Mouse (Mus musculus): ENCODE measurements around the gene Filip1l. TPM values are rescaled to one million over a fixed set of nuclear protein-coding genes. Genes with fewer than 3 reads are reported as not detected.

Filip1l gene
- 35.9 and 40.9 TPM in 2 replicates for polyA plus RNA-seq (2012; ENCODE audit: insufficient read depth, insufficient read length, missing spikeins)

GRCm38 (mm10) chr16:57352751-57353150 lies at the start of gene Filip1l:
Gene Filip1l (plus strand): TSS chr16:57353093.
- H3K27ac ChIP-seq (ENCODE audit: insufficient read depth, low read depth, low read length): no peak within 1 kb of the TSS
- 0 out of 2 replicates have a peak, but pooled peaks cover 2% of the 10 kb centered on the region for H3K4me1 ChIP-seq (ENCODE audit: control insufficient read depth, insufficient read depth, low read length)
- TF ChIP-seq POLR2A (IDR thresholded peaks at IDR 0.05; ENCODE audit: borderline replicate concordance, low read depth, low read length): no peak
- no peak for TF ChIP-seq CTCF (IDR thresholded peaks at IDR 0.05; ENCODE audit: low read depth, low read length)
- H3K4me3 ChIP-seq (ENCODE audit: insufficient read depth, low read length): no peak within 1 kb of the TSS

GRCm38 (mm10) chr16:57303716-57304115 lies 49.2 kb upstream of the Filip1l start:
- peaks cover 10% of the 10 kb centered on the region for H3K4me1 ChIP-seq (ENCODE audit: control insufficient read depth, insufficient read depth, low read length)
- H3K27ac ChIP-seq (ENCODE audit: insufficient read depth, low read depth, low read length): no peak overlapping the region
- H3K4me3 ChIP-seq (ENCODE audit: insufficient read depth, low read length): no peak overlapping the region
- TF ChIP-seq POLR2A (IDR thresholded peaks at IDR 0.05; ENCODE audit: borderline replicate concordance, low read depth, low read length) (no peak), CTCF (IDR thresholded peaks at IDR 0.05; ENCODE audit: low read depth, low read length) (no peak)

- H3K4me3 ChIP-seq (ENCODE audit: insufficient read depth, low read length): no peak overlapping the region
- TF ChIP-seq POLR2A (IDR thresholded peaks at IDR 0.05; ENCODE audit: borderline replicate concordance, low read depth, low read length) (no peak), CTCF (IDR thresholded peaks at IDR 0.05; ENCODE audit: low read depth, low read length) (no peak)
- peaks cover 15% of the 10 kb centered on the region for H3K4me1 ChIP-seq (ENCODE audit: control insufficient read depth, insufficient read depth, low read length)
- no peak overlapping the region for H3K27ac ChIP-seq (ENCODE audit: insufficient read depth, low read depth, low read length)
Measured at GRCm38 (mm10) chr16:57305463-57305862, 47.4 kb upstream of the Filip1l start.

GRCm38 (mm10) chr16:57312130-57312529 lies 40.8 kb upstream of the Filip1l start:
- H3K4me3 ChIP-seq (ENCODE audit: insufficient read depth, low read length): no peak overlapping the region
- peaks cover 8% of the 10 kb centered on the region for H3K4me1 ChIP-seq (ENCODE audit: control insufficient read depth, insufficient read depth, low read length)
- TF ChIP-seq POLR2A (IDR thresholded peaks at IDR 0.05; ENCODE audit: borderline replicate concordance, low read depth, low read length) (no peak), CTCF (IDR thresholded peaks at IDR 0.05; ENCODE audit: low read depth, low read length) (no peak)
- no peak overlapping the region for H3K27ac ChIP-seq (ENCODE audit: insufficient read depth, low read depth, low read length)

- Histone ChIP-seq H3K4me3 (ENCODE audit: insufficient read depth, low read length) (no peak overlapping the region), H3K27ac (ENCODE audit: insufficient read depth, low read depth, low read length) (no peak overlapping the region), H3K4me1 (ENCODE audit: control insufficient read depth, insufficient read depth, low read length) (peaks cover 12% of the 10 kb centered on the region)
- TF ChIP-seq CTCF (IDR thresholded peaks at IDR 0.05; ENCODE audit: low read depth, low read length) (no peak), POLR2A (IDR thresholded peaks at IDR 0.05; ENCODE audit: borderline replicate concordance, low read depth, low read length) (no peak)
Measured at GRCm38 (mm10) chr16:57313487-57313886, 39.4 kb upstream of the Filip1l start.

GRCm38 (mm10) chr16:57314236-57314635 lies 38.7 kb upstream of the Filip1l start:
- TF ChIP-seq POLR2A (IDR thresholded peaks at IDR 0.05; ENCODE audit: borderline replicate concordance, low read depth, low read length) (no peak), CTCF (IDR thresholded peaks at IDR 0.05; ENCODE audit: low read depth, low read length) (no peak)
- no peak overlapping the region for H3K27ac ChIP-seq (ENCODE audit: insufficient read depth, low read depth, low read length)

GRCm38 (mm10) chr16:57315026-57315425 lies 37.9 kb upstream of the Filip1l start:
- TF ChIP-seq CTCF (IDR thresholded peaks at IDR 0.05; ENCODE audit: low read depth, low read length) (no peak), POLR2A (IDR thresholded peaks at IDR 0.05; ENCODE audit: borderline replicate concordance, low read depth, low read length) (no peak)
- H3K27ac ChIP-seq (ENCODE audit: insufficient read depth, low read depth, low read length): no peak overlapping the region
- no peak overlapping the region for H3K4me3 ChIP-seq (ENCODE audit: insufficient read depth, low read length)
- peaks cover 9% of the 10 kb centered on the region for H3K4me1 ChIP-seq (ENCODE audit: control insufficient read depth, insufficient read depth, low read length)

More at GRCm38 (mm10) chr16:57314236-57314635, 38.7 kb upstream of the Filip1l start:
- peaks cover 12% of the 10 kb centered on the region for H3K4me1 ChIP-seq (ENCODE audit: control insufficient read depth, insufficient read depth, low read length)
- H3K4me3 ChIP-seq (ENCODE audit: insufficient read depth, low read length): no peak overlapping the region

- peaks cover 7% of the 10 kb centered on the region for H3K4me1 ChIP-seq (ENCODE audit: control insufficient read depth, insufficient read depth, low read length)
- H3K4me3 ChIP-seq (ENCODE audit: insufficient read depth, low read length): no peak overlapping the region
- no peak overlapping the region for H3K27ac ChIP-seq (ENCODE audit: insufficient read depth, low read depth, low read length)
- TF ChIP-seq CTCF (IDR thresholded peaks at IDR 0.05; ENCODE audit: low read depth, low read length): no peak
- no peak for TF ChIP-seq POLR2A (IDR thresholded peaks at IDR 0.05; ENCODE audit: borderline replicate concordance, low read depth, low read length)
Measured at GRCm38 (mm10) chr16:57317127-57317526, 35.8 kb upstream of the Filip1l start.

- H3K4me1 ChIP-seq (ENCODE audit: control insufficient read depth, insufficient read depth, low read length): peaks cover 7% of the 10 kb centered on the region
- no peak overlapping the region for H3K27ac ChIP-seq (ENCODE audit: insufficient read depth, low read depth, low read length)
- TF ChIP-seq POLR2A (IDR thresholded peaks at IDR 0.05; ENCODE audit: borderline replicate concordance, low read depth, low read length) (no peak), CTCF (IDR thresholded peaks at IDR 0.05; ENCODE audit: low read depth, low read length) (no peak)
- no peak overlapping the region for H3K4me3 ChIP-seq (ENCODE audit: insufficient read depth, low read length)
Measured at GRCm38 (mm10) chr16:57317882-57318636, 34.8 kb upstream of the Filip1l start.

GRCm38 (mm10) chr16:57318637-57319125 lies 34.2 kb upstream of the Filip1l start:
- no peak for TF ChIP-seq CTCF (IDR thresholded peaks at IDR 0.05; ENCODE audit: low read depth, low read length)
- no peak overlapping the region for H3K27ac ChIP-seq (ENCODE audit: insufficient read depth, low read depth, low read length)
- peaks cover 7% of the 10 kb centered on the region for H3K4me1 ChIP-seq (ENCODE audit: control insufficient read depth, insufficient read depth, low read length)
- H3K4me3 ChIP-seq (ENCODE audit: insufficient read depth, low read length): no peak overlapping the region
